Mouse (Mus musculus): ENCODE measurements around the gene Gm20604. TPM values are rescaled to one million over a fixed set of nuclear protein-coding genes. Genes with fewer than 3 reads are reported as not detected.

The Gm20604 gene
- polyA plus RNA-seq, 1 experiment from 2014 or later, result 26.6 TPM

- H3K4me2 ChIP-seq (replicated peaks; ENCODE audit: low read depth, low read length), result no peak overlapping the region
- no peak overlapping the region for H3K27ac ChIP-seq (ENCODE audit: low read length)
- 16% methylated on average over 5 of the region's 5 CpGs for WGBS
- H3K4me3 ChIP-seq (ENCODE audit: low read depth, low read length), result no peak overlapping the region
- no peak overlapping the region for H3K9ac ChIP-seq (replicated peaks; ENCODE audit: low read depth, low read length)
- no peaks in the 10 kb centered on the region for H3K36me3 ChIP-seq (ENCODE audit: control insufficient read depth, insufficient read depth, low read length)
- no peak for ATAC-seq (ENCODE audit: insufficient number of reproducible peaks, insufficient read depth, low FRiP score, low read depth)
- peaks cover 12% of the 10 kb centered on the region; the same call in 1 of the 2 replicates for H3K4me1 ChIP-seq (ENCODE audit: control insufficient read depth, insufficient read depth, low read length)
- no peaks in the 10 kb centered on the region for H3K9me3 ChIP-seq (ENCODE audit: control insufficient read depth, low read depth, low read length)
- H3K27me3 ChIP-seq (ENCODE audit: control insufficient read depth, insufficient read depth, low read length), result no peaks in the 10 kb centered on the region
Observed at GRCm38 (mm10) chr12:102733381-102733780, 25.1 kb downstream of the Gm20604 start.

GRCm38 (mm10) chr12:102730798-102731619, 27.5 kb downstream of the Gm20604 start:
- H3K4me2 ChIP-seq (replicated peaks; ENCODE audit: low read depth, low read length), result peak overlapping the region; percentile 34
- no peaks in the 10 kb centered on the region for H3K27me3 ChIP-seq (ENCODE audit: control insufficient read depth, insufficient read depth, low read length)
- peaks cover 12% of the 10 kb centered on the region; the same call in 1 of the 2 replicates for H3K4me1 ChIP-seq (ENCODE audit: control insufficient read depth, insufficient read depth, low read length)
- 0 out of 2 replicates have a peak, but pooled peaks have one; percentile 7 for ATAC-seq (ENCODE audit: insufficient number of reproducible peaks, insufficient read depth, low FRiP score, low read depth)
- H3K27ac ChIP-seq (ENCODE audit: low read length), result peak overlapping the region; percentile 79; the same call in 1 of the 2 replicates
- H3K36me3 ChIP-seq (ENCODE audit: control insufficient read depth, insufficient read depth, low read length), result no peaks in the 10 kb centered on the region
- no peaks in the 10 kb centered on the region for H3K9me3 ChIP-seq (ENCODE audit: control insufficient read depth, low read depth, low read length)
- 24% methylated on average over 16 of the region's 16 CpGs for WGBS
- H3K9ac ChIP-seq (replicated peaks; ENCODE audit: low read depth, low read length), result no peak overlapping the region
- H3K4me3 ChIP-seq (ENCODE audit: low read depth, low read length), result no peak overlapping the region

- peak overlapping the region; percentile 34 for H3K4me2 ChIP-seq (replicated peaks; ENCODE audit: low read depth, low read length)
- ATAC-seq (ENCODE audit: insufficient number of reproducible peaks, insufficient read depth, low FRiP score, low read depth), result peak; percentile 96
- H3K27ac ChIP-seq (ENCODE audit: low read length), result peak overlapping the region; percentile 80
- H3K9me3 ChIP-seq (ENCODE audit: control insufficient read depth, low read depth, low read length), result no peaks in the 10 kb centered on the region
- H3K4me1 ChIP-seq (ENCODE audit: control insufficient read depth, insufficient read depth, low read length), result peaks cover 12% of the 10 kb centered on the region; the same call in 1 of the 2 replicates
- 27% methylated on average over 26 of the region's 26 CpGs for WGBS
- no peak overlapping the region for H3K4me3 ChIP-seq (ENCODE audit: low read depth, low read length)
- H3K9ac ChIP-seq (replicated peaks; ENCODE audit: low read depth, low read length), result no peak overlapping the region
- H3K27me3 ChIP-seq (ENCODE audit: control insufficient read depth, insufficient read depth, low read length), result no peaks in the 10 kb centered on the region
- H3K36me3 ChIP-seq (ENCODE audit: control insufficient read depth, insufficient read depth, low read length), result no peaks in the 10 kb centered on the region
Observed at GRCm38 (mm10) chr12:102729855-102730797, 28.3 kb downstream of the Gm20604 start.

- ATAC-seq (ENCODE audit: insufficient number of reproducible peaks, insufficient read depth, low FRiP score, low read depth), result no peak
- no peak overlapping the region for H3K4me3 ChIP-seq (ENCODE audit: low read depth, low read length)
Observed at GRCm38 (mm10) chr12:102725761-102726175, 32.7 kb downstream of the Gm20604 start.

GRCm38 (mm10) chr12:102725146-102725545, 33.3 kb downstream of the Gm20604 start:
- WGBS, result 94% methylated on average over 6 of the region's 6 CpGs
- H3K27ac ChIP-seq (ENCODE audit: low read length), result no peak overlapping the region
- H3K4me2 ChIP-seq (replicated peaks; ENCODE audit: low read depth, low read length), result no peak overlapping the region
- no peak for ATAC-seq (ENCODE audit: insufficient number of reproducible peaks, insufficient read depth, low FRiP score, low read depth)
- peaks cover 4% of the 10 kb centered on the region; the same call in 1 of the 2 replicates for H3K4me1 ChIP-seq (ENCODE audit: control insufficient read depth, insufficient read depth, low read length)
- no peaks in the 10 kb centered on the region for H3K9me3 ChIP-seq (ENCODE audit: control insufficient read depth, low read depth, low read length)
- H3K4me3 ChIP-seq (ENCODE audit: low read depth, low read length), result no peak overlapping the region
- no peaks in the 10 kb centered on the region for H3K27me3 ChIP-seq (ENCODE audit: control insufficient read depth, insufficient read depth, low read length)
- no peaks in the 10 kb centered on the region for H3K36me3 ChIP-seq (ENCODE audit: control insufficient read depth, insufficient read depth, low read length)
- no peak overlapping the region for H3K9ac ChIP-seq (replicated peaks; ENCODE audit: low read depth, low read length)

More at GRCm38 (mm10) chr12:102725761-102726175, 32.7 kb downstream of the Gm20604 start:
- H3K9ac ChIP-seq (replicated peaks; ENCODE audit: low read depth, low read length), result no peak overlapping the region
- 66% methylated on average over 7 of the region's 7 CpGs for WGBS
- no peak overlapping the region for H3K27ac ChIP-seq (ENCODE audit: low read length)
- H3K4me2 ChIP-seq (replicated peaks; ENCODE audit: low read depth, low read length), result no peak overlapping the region
- H3K9me3 ChIP-seq (ENCODE audit: control insufficient read depth, low read depth, low read length), result no peaks in the 10 kb centered on the region
- H3K36me3 ChIP-seq (ENCODE audit: control insufficient read depth, insufficient read depth, low read length), result no peaks in the 10 kb centered on the region
- peaks cover 6% of the 10 kb centered on the region; the same call in 1 of the 2 replicates for H3K4me1 ChIP-seq (ENCODE audit: control insufficient read depth, insufficient read depth, low read length)
- H3K27me3 ChIP-seq (ENCODE audit: control insufficient read depth, insufficient read depth, low read length), result no peaks in the 10 kb centered on the region

- Histone ChIP-seq H3K9me3 (ENCODE audit: control insufficient read depth, low read depth, low read length) (no peaks in the 10 kb centered on the region), H3K9ac (replicated peaks; ENCODE audit: low read depth, low read length) (no peak overlapping the region), H3K4me1 (ENCODE audit: control insufficient read depth, insufficient read depth, low read length) (no peaks in the 10 kb centered on the region), H3K4me2 (replicated peaks; ENCODE audit: low read depth, low read length) (no peak overlapping the region), H3K4me3 (ENCODE audit: low read depth, low read length) (no peak overlapping the region), H3K27ac (ENCODE audit: low read length) (no peak overlapping the region), H3K36me3 (ENCODE audit: control insufficient read depth, insufficient read depth, low read length) (no peaks in the 10 kb centered on the region), H3K27me3 (ENCODE audit: control insufficient read depth, insufficient read depth, low read length) (no peaks in the 10 kb centered on the region)
- no peak for ATAC-seq (ENCODE audit: insufficient number of reproducible peaks, insufficient read depth, low FRiP score, low read depth)
- 66% methylated on average over 6 of the region's 6 CpGs for WGBS
Observed at GRCm38 (mm10) chr12:102723861-102724260, 34.6 kb downstream of the Gm20604 start.

GRCm38 (mm10) chr12:102722966-102723365, 35.5 kb downstream of the Gm20604 start:
- H3K27me3 ChIP-seq (ENCODE audit: control insufficient read depth, insufficient read depth, low read length), result no peaks in the 10 kb centered on the region
- no peak overlapping the region for H3K9ac ChIP-seq (replicated peaks; ENCODE audit: low read depth, low read length)
- WGBS, result 60% methylated on average over 8 of the region's 8 CpGs
- H3K36me3 ChIP-seq (ENCODE audit: control insufficient read depth, insufficient read depth, low read length), result no peaks in the 10 kb centered on the region
- no peaks in the 10 kb centered on the region for H3K4me1 ChIP-seq (ENCODE audit: control insufficient read depth, insufficient read depth, low read length)
- no peak overlapping the region for H3K4me3 ChIP-seq (ENCODE audit: low read depth, low read length)
- no peak for ATAC-seq (ENCODE audit: insufficient number of reproducible peaks, insufficient read depth, low FRiP score, low read depth)
- H3K4me2 ChIP-seq (replicated peaks; ENCODE audit: low read depth, low read length), result no peak overlapping the region
- no peaks in the 10 kb centered on the region for H3K9me3 ChIP-seq (ENCODE audit: control insufficient read depth, low read depth, low read length)
- no peak overlapping the region for H3K27ac ChIP-seq (ENCODE audit: low read length)

GRCm38 (mm10) chr12:102722451-102722850, 36.0 kb downstream of the Gm20604 start:
- Histone ChIP-seq H3K9me3 (ENCODE audit: control insufficient read depth, low read depth, low read length) (no peaks in the 10 kb centered on the region), H3K4me2 (replicated peaks; ENCODE audit: low read depth, low read length) (no peak overlapping the region), H3K27me3 (ENCODE audit: control insufficient read depth, insufficient read depth, low read length) (no peaks in the 10 kb centered on the region), H3K27ac (ENCODE audit: low read length) (no peak overlapping the region), H3K4me3 (ENCODE audit: low read depth, low read length) (no peak overlapping the region), H3K9ac (replicated peaks; ENCODE audit: low read depth, low read length) (no peak overlapping the region), H3K36me3 (ENCODE audit: control insufficient read depth, insufficient read depth, low read length) (no peaks in the 10 kb centered on the region), H3K4me1 (ENCODE audit: control insufficient read depth, insufficient read depth, low read length) (no peaks in the 10 kb centered on the region)
- peak; percentile 38; the same call in 1 of the 2 replicates for ATAC-seq (ENCODE audit: insufficient number of reproducible peaks, insufficient read depth, low FRiP score, low read depth)
- 52% methylated on average over 11 of the region's 11 CpGs for WGBS
